In the genomic region with DNA sequence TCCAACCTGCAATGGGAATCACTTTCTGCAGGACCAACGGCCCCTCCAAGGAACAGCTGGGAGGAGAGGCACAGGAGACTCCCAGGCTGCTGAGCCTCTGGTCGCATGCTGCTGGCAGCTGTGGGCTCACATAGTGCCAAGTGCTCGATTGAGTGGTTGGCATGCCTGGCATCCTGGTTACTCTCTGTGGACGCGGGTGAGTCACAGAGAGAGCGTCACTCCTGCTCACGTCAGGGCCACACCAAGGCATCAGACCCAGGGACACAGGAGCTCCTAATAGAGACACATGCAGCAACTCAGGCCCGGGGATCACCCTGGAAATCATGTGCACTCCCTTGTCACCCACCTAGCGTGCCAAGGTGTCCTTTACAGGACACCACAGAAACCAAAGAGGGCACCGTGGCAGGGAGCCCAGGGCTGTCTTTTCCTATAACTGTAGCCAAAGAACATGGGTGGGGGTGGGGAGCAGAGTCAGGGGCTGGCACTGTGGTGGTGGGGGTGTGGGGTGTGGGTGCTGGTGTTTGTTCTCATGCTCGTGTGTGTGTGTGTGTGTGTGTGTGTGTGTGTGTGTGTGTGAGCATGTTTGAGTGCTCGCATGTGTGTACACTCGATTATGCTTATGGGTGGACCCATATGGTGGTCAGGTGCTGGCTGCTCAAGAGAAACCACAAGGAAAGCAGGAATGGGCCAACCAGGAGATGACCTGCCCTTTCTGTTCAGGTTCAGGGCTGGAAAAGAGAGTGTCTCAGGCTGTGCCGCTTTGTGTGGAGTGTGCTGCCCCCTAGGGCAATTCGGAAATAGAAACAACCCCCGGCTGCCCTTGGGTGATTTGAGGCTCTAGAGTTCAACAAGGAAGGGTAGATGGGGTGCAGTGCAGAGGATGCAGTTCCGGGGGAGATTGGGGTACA, we compare ENCODE assay signal across 8 mouse cellular contexts.
DNase-seq lines count a peak whose midpoint lies in the region; ATAC-seq and TF ChIP-seq lines count a peak whose summit lies in the region.

No protein-coding gene starts in this region.

- peak; percentile 43 for DNase-seq in urinary bladder, postnatal 25 days (ENCODE audit: low spot score)
- DNase-seq in urinary bladder, adult 2 months (ENCODE audit: low spot score), result no peak
- peak; percentile 98 for DNase-seq in heart, adult 11 months
- peak; percentile 70 for DNase-seq in liver, postnatal 0 days
- DNase-seq in neural tube, embryonic 11.5 days (ENCODE audit: low spot score), result peak; percentile 59
- no peak for DNase-seq in c-Kit-positive CD71-positive TER-119-positive erythroid progenitor cells, embryonic 14.5 days (ENCODE audit: low spot score)

- TF ChIP-seq POLR2A in cortical plate, adult 2 months (IDR thresholded peaks at IDR 0.05; ENCODE audit: extremely low read depth, insufficient read depth, low read length), result no peak

- WGBS in intestine, postnatal 0 days, result 65% methylated on average over 17 of the region's 17 CpGs
- 63% methylated on average over 17 of the region's 17 CpGs for WGBS in liver, postnatal 0 days (ENCODE audit: insufficient replicate concordance)
- 73% methylated on average over 17 of the region's 17 CpGs for WGBS in neural tube, embryonic 11.5 days

- H3K4me2 ChIP-seq in intestine, postnatal 0 days (replicated peaks; ENCODE audit: low read depth), result no peak overlapping the region
- H3K4me2 ChIP-seq in liver, postnatal 0 days (ENCODE audit: low read depth, low read length), result no peak overlapping the region
- H3K4me2 ChIP-seq in neural tube, embryonic 11.5 days (ENCODE audit: low read depth), result no peak overlapping the region

- no peak overlapping the region for H3K9ac ChIP-seq in intestine, postnatal 0 days (ENCODE audit: low read depth, low read length)
- no peak overlapping the region for H3K9ac ChIP-seq in liver, postnatal 0 days (replicated peaks)
- H3K9ac ChIP-seq in neural tube, embryonic 11.5 days (ENCODE audit: low read length), result no peak overlapping the region

- H3K4me1 ChIP-seq in cortical plate, adult 2 months (ENCODE audit: control insufficient read depth, insufficient read depth, low read length), result no peaks in the 10 kb centered on the region
- no peaks in the 10 kb centered on the region for H3K4me1 ChIP-seq in intestine, postnatal 0 days (replicated peaks; ENCODE audit: control insufficient read depth, insufficient read depth, low read length)
- peaks cover 9% of the 10 kb centered on the region; the same call in 1 of the 2 replicates for H3K4me1 ChIP-seq in liver, postnatal 0 days (ENCODE audit: insufficient read depth)
- H3K4me1 ChIP-seq in neural tube, embryonic 11.5 days (ENCODE audit: control insufficient read depth, insufficient read depth, low read length), result no peaks in the 10 kb centered on the region

- ATAC-seq in intestine, postnatal 0 days, result peak; percentile 46; the same call in 1 of the 2 replicates
- peak; percentile 66 for ATAC-seq in liver, postnatal 0 days
- peak; percentile 48; the same call in 1 of the 2 replicates for ATAC-seq in neural tube, embryonic 11.5 days (ENCODE audit: insufficient read depth, low FRiP score, low TSS enrichment)

- TF ChIP-seq EP300 in liver, postnatal 0 days (IDR thresholded peaks at IDR 0.05; ENCODE audit: low read depth), result no peak

- H3K36me3 ChIP-seq in intestine, postnatal 0 days (ENCODE audit: control insufficient read depth, insufficient read depth), result no peaks in the 10 kb centered on the region
- H3K36me3 ChIP-seq in liver, postnatal 0 days (replicated peaks; ENCODE audit: insufficient read depth, low read length), result no peaks in the 10 kb centered on the region
- no peaks in the 10 kb centered on the region for H3K36me3 ChIP-seq in neural tube, embryonic 11.5 days (ENCODE audit: control insufficient read depth, insufficient read depth, low read length)

- no peak overlapping the region for H3K27ac ChIP-seq in cortical plate, adult 2 months (ENCODE audit: insufficient read depth, low read length)
- H3K27ac ChIP-seq in intestine, postnatal 0 days (ENCODE audit: low read depth, low read length), result no peak overlapping the region
- no peak overlapping the region for H3K27ac ChIP-seq in liver, postnatal 0 days (ENCODE audit: low read depth)
- H3K27ac ChIP-seq in neural tube, embryonic 11.5 days (ENCODE audit: low read depth, low read length), result no peak overlapping the region

- H3K9me3 ChIP-seq in intestine, postnatal 0 days (ENCODE audit: control insufficient read depth), result no peaks in the 10 kb centered on the region
- no peaks in the 10 kb centered on the region for H3K9me3 ChIP-seq in liver, postnatal 0 days (ENCODE audit: low read length)
- no peaks in the 10 kb centered on the region for H3K9me3 ChIP-seq in neural tube, embryonic 11.5 days (ENCODE audit: control insufficient read depth, low read length)

- TF ChIP-seq CTCF in cortical plate, adult 2 months (IDR thresholded peaks at IDR 0.05; ENCODE audit: extremely low read depth, insufficient read depth, low read length), result peak; percentile 72
- TF ChIP-seq CTCF in intestine, postnatal 0 days (IDR thresholded peaks at IDR 0.05; ENCODE audit: low read depth), result peak; percentile 86
- peak; percentile 79 for TF ChIP-seq CTCF in liver, postnatal 0 days (IDR thresholded peaks at IDR 0.05; ENCODE audit: low read depth)

- H3K4me3 ChIP-seq in cortical plate, adult 2 months (ENCODE audit: insufficient read depth, low read length), result no peak overlapping the region
- H3K4me3 ChIP-seq in intestine, postnatal 0 days (ENCODE audit: low read depth, low read length), result no peak overlapping the region
- H3K4me3 ChIP-seq in liver, postnatal 0 days (ENCODE audit: low read depth, low read length), result no peak overlapping the region
- H3K4me3 ChIP-seq in neural tube, embryonic 11.5 days (ENCODE audit: low read depth, low read length), result no peak overlapping the region

- no peaks in the 10 kb centered on the region for H3K27me3 ChIP-seq in intestine, postnatal 0 days (replicated peaks; ENCODE audit: control insufficient read depth, insufficient read depth, low read length)
- no peaks in the 10 kb centered on the region for H3K27me3 ChIP-seq in liver, postnatal 0 days (ENCODE audit: insufficient read depth, low read length)
- no peaks in the 10 kb centered on the region for H3K27me3 ChIP-seq in neural tube, embryonic 11.5 days (ENCODE audit: control insufficient read depth, insufficient read depth, low read length)

Comparison
In these comparisons a context has a peak if more than half of its experiments do, and no peak if none do; other contexts are left out.
1. DNase-seq: peak in urinary bladder, postnatal 25 days (single experiment), heart, adult 11 months (single experiment), liver, postnatal 0 days (single experiment) and neural tube, embryonic 11.5 days (single experiment); none in urinary bladder, adult 2 months (single experiment) and c-Kit-positive CD71-positive TER-119-positive erythroid progenitor cells, embryonic 14.5 days (single experiment).
2. Peak in every context shown above with its lines, with median percentiles within 50 percentile points of each other: CTCF ChIP-seq and ATAC-seq.